Mouse (Mus musculus) neural tube, embryonic 13.5 days (tissue): ENCODE results near the gene Yme1l1. TPM values are rescaled to one million over a fixed set of nuclear protein-coding genes. Genes with fewer than 3 reads are reported as not detected.

Source experiments
- ATAC-seq: fragments of 200-750 bp; cut with Nextera tagmentation; 2 replicates; pipeline ENCODE4 v1.8.0; 2017; ENCODE audit warnings: low read depth, mild to moderate bottlenecking, moderate TSS enrichment, moderate library complexity
- H3K27ac ChIP-seq: fragments of 300-500 bp; sonication (generic); replicated peaks from 2 replicates; pipeline ENCODE4 v1.5.1; 2015; ENCODE audit warnings: moderate library complexity, mild to moderate bottlenecking, inconsistent platforms
- H3K27me3 ChIP-seq: fragments of 300-500 bp; sonication (generic); 2 replicates; pipeline ENCODE4 v1.6.1; 2015; ENCODE audit warnings: mild to moderate bottlenecking, inconsistent platforms
- H3K36me3 ChIP-seq: fragments of 300-500 bp; sonication (generic); 2 replicates; pipeline ENCODE4 v1.6.1; 2015; ENCODE audit warnings: mild to moderate bottlenecking, inconsistent platforms
- H3K4me1 ChIP-seq: fragments of 300-500 bp; sonication (generic); replicated peaks from 2 replicates; pipeline ENCODE4 v1.6.1; 2015; ENCODE audit warnings: inconsistent platforms
- H3K4me2 ChIP-seq: fragments of 300-500 bp; sonication (generic); 2 replicates; pipeline ENCODE4 v1.6.1; 2015; ENCODE audit warnings: inconsistent platforms, mild to moderate bottlenecking, moderate library complexity
- H3K4me3 ChIP-seq: fragments of 300-500 bp; sonication (generic); 2 replicates; pipeline ENCODE4 v1.5.1; 2015; ENCODE audit warnings: mild to moderate bottlenecking, inconsistent platforms
- H3K9ac ChIP-seq: fragments of 300-500 bp; sonication (generic); 2 replicates; pipeline ENCODE4 v1.6.1; 2015; ENCODE audit warnings: moderate library complexity, mild to moderate bottlenecking, inconsistent platforms
- H3K9me3 ChIP-seq: fragments of 300-500 bp; sonication (generic); 2 replicates; pipeline ENCODE4 v1.6.1; 2016; ENCODE audit warnings: inconsistent platforms
- WGBS: fragments of 180-500 bp; shearing (Covaris S2); methylation state at CpG from one replicate; pipeline ENCODE4 v1.1.7; 2015; 5-methylcytosine and 5-hydroxymethylcytosine counted together
- polyA plus RNA-seq: library from polyadenylated mRNA; unstranded; fragments of >200 nt; fragmentation: Nextera tagmentation; extraction: Ambion mirVana; gene quantifications from 2 replicates; pipeline ENCODE4 v1.2.1, GENCODE M21; 2015

Gene Yme1l1
- polyA plus RNA-seq, 1 experiment from 2014 or later = 66.7 TPM

- Histone ChIP-seq H3K4me2 (peak overlapping the region; percentile 59), H3K9me3 (no peaks in the 10 kb centered on the region), H3K36me3 (no peaks in the 10 kb centered on the region), H3K27ac (no peak overlapping the region), H3K4me1 (no peaks in the 10 kb centered on the region), H3K4me3 (peak overlapping the region; percentile 47), H3K27me3 (no peaks in the 10 kb centered on the region), H3K9ac (peak overlapping the region; percentile 71)
- WGBS = 0% methylated on average over 28 of the region's 50 CpGs
- ATAC-seq = peak; percentile 89
Measured at GRCm38 (mm10) chr2:23234065-23234773, 78.0 kb downstream of the Yme1l1 start.

Other genes starting within 250 kb of the Yme1l1 start
- 53.8 and 56.4 TPM in 2 replicates for gene Abi1, start 116.1 kb upstream of the Yme1l1 start, polyA plus RNA-seq
- gene Acbd5, start 88.2 kb upstream of the Yme1l1 start, polyA plus RNA-seq = 78.0 and 81.1 TPM in 2 replicates
- gene Mastl, start 345 bp upstream of the Yme1l1 start, polyA plus RNA-seq = 2.2 and 2.6 TPM in 2 replicates
- gene 4931423N10Rik, start 51.1 kb downstream of the Yme1l1 start, polyA plus RNA-seq = not detected in 2 replicates
- 2.6 and 3.4 TPM in 2 replicates for gene Nxph2, start 164.9 kb downstream of the Yme1l1 start, polyA plus RNA-seq